Mouse (Mus musculus): Measurements from ENCODE around the gene Lrrc8a. TPM values are rescaled to one million over a fixed set of nuclear protein-coding genes. Genes with fewer than 3 reads are reported as not detected.

The Lrrc8a gene
- 41.0 and 44.2 TPM in 2 replicates for polyA plus RNA-seq (2021; fragmentation: Nextera tagmentation)
- long read RNA-seq, experiment 1, full-length matches to known transcripts, result 2 of 4 reads
- long read RNA-seq, experiment 1, partial matches to known transcripts, result 2 of 4 reads
- long read RNA-seq, experiment 1, other reads (novel, unspliced or antisense), result 0 of 4 reads
- long read RNA-seq, experiment 2, partial matches to known transcripts, result 1 of 1 reads
- long read RNA-seq, experiment 2, other reads (novel, unspliced or antisense), result 0 of 1 reads

GRCm38 (mm10) chr2:30237199-30237880, at the start of gene Lrrc8a:
Gene Lrrc8a (plus strand): TSS chr2:30237715.

DNA sequence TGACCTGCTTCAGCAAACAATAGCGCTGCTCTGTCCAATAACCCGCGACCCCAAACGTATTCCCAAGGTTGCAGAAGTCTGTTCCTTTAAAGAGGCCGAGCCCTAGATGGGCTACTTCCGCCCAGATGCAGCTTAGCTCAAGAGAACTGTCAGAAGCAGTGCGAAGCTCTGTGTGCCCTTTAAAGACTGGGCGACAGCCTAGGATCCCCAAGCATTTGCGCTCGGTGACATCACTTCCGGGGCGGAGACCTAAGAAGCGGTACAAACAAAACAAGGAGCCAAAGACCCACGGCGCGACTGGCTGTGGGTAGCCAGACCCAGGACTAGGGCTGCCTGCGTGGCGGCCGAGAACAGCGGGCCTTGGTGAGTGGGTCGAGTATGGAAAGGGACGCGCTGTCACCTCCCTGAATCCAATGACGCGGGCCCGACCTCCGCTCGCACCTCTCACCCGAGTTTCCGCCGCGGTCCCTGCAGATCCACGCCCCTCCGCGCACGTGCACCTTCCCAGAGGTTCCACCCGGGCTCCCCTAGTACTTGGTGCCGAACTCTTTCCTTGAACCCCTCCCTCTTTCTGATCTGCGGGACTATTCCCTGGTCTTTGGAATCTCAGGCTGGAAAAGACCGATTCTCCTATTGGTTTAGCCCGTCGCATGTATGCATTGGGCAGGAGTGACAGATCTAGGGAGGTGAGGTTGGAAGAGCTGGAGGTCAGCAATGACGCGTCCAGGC, 31.7 kb upstream of the Lrrc8a start, which contains the start of gene Kyat1:
TSS of gene Kyat1 (minus strand) at position 219 of the 729 bp plus-strand sequence.

DNA sequence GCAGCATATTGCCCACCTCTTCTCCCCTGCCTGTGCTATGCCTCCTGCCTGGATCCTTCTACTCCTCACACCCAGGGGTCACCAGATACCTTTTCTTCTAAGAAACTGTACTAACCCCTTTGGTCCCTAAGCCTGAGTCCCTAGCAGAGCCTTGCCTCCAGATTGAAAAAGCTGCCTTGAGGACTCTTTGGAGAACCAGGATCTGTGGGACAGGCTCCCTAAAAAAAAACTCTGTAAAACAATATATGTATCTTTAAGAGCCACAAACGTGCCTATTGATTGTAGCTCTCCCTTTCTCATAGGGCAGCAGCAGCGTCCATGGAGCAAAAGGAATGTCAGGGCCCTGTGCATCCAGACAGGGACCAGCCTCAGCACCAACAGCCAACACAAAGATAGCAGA, 2.8 kb downstream of the Lrrc8a start, which contains the start of gene Gm28035:
TSS of gene Gm28035 (plus strand) at position 301 of the 400 bp plus-strand sequence.

DNA sequence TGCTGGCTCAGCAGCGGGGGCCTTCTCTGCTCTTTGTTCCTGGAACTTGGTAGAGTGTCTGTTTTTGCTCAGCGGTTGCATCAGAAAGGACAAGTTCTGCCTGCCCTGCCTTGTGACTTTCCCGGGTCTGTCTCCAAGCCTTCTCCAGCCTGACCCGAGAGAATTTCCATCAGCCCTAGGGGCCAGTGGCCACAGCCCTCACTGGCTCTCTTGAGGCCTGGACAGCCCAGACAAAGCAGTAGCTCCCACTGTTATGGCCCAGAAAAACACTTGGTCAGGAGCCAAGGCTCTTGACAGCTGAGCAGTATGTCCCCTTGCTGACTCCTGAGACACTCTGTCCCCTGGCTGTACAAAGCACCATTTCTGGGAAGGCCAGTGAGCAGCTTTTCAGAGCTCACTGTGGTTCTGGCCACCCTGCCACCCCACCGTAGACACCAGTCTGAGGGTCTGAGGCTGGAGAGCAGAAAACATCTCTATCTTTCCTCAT, 28.3 kb downstream of the Lrrc8a start, which contains the start of gene Phyhd1:
TSS of gene Phyhd1 (plus strand) at position 437 of the 487 bp plus-strand sequence.

GRCm38 (mm10) chr2:30280743-30281142, 43.2 kb downstream of the Lrrc8a start, which contains the start of gene Gm28038:
Gene Gm28038 (plus strand): TSS chr2:30281043.

GRCm38 (mm10) chr2:30286192-30287026, 48.9 kb downstream of the Lrrc8a start, which contains the start of the genes Dolk and Nup188:
Gene Dolk (minus strand): TSS chr2:30286334.
Gene Nup188 (plus strand): TSS chr2:30286397.

Other genes with a start within 250 kb of the Lrrc8a start
- 38.6 and 50.8 TPM in 2 replicates for gene Wdr34, start 188.8 kb upstream of the Lrrc8a start, polyA plus RNA-seq (2021; fragmentation: Nextera tagmentation)
- 171 and 208 TPM in 2 replicates for gene Set, start 180.3 kb upstream of the Lrrc8a start, polyA plus RNA-seq (2021; fragmentation: Nextera tagmentation)
- 0.41 and 0.72 TPM in 2 replicates for gene Pkn3, start 160.0 kb upstream of the Lrrc8a start, polyA plus RNA-seq (2021; fragmentation: Nextera tagmentation)
- gene Zdhhc12, start 144.1 kb upstream of the Lrrc8a start, polyA plus RNA-seq (2021; fragmentation: Nextera tagmentation), result 18.0 and 20.6 TPM in 2 replicates
- 13.9 and 19.7 TPM in 2 replicates for gene Zer1, start 113.1 kb upstream of the Lrrc8a start, polyA plus RNA-seq (2021; fragmentation: Nextera tagmentation)
- 18.8 and 21.8 TPM in 2 replicates for gene Tbc1d13, start 104.0 kb upstream of the Lrrc8a start, polyA plus RNA-seq (2021; fragmentation: Nextera tagmentation)
- 14.1 and 47.6 TPM in 2 replicates for gene Endog, start 66.2 kb upstream of the Lrrc8a start, polyA plus RNA-seq (2021; fragmentation: Nextera tagmentation)
- 27.2 and 33.7 TPM in 2 replicates for gene Spout1, start 59.3 kb upstream of the Lrrc8a start, polyA plus RNA-seq (2021; fragmentation: Nextera tagmentation)
- 6.5 and 7.9 TPM in 2 replicates for gene Kyat1, start 31.9 kb upstream of the Lrrc8a start, polyA plus RNA-seq (2021; fragmentation: Nextera tagmentation)
- 0.04 and 0.09 TPM in 2 replicates for gene Gm28035, start 2.9 kb downstream of the Lrrc8a start, polyA plus RNA-seq (2021; fragmentation: Nextera tagmentation)
- 10.2 and 14.2 TPM in 2 replicates for gene Phyhd1, start 28.5 kb downstream of the Lrrc8a start, polyA plus RNA-seq (2021; fragmentation: Nextera tagmentation)
- gene Gm28038, start 43.3 kb downstream of the Lrrc8a start, polyA plus RNA-seq (2021; fragmentation: Nextera tagmentation), result not detected in 2 replicates
- 26.3 and 30.3 TPM in 2 replicates for gene Dolk, start 48.6 kb downstream of the Lrrc8a start, polyA plus RNA-seq (2021; fragmentation: Nextera tagmentation)
- 6.7 and 8.8 TPM in 2 replicates for gene Nup188, start 48.7 kb downstream of the Lrrc8a start, polyA plus RNA-seq (2021; fragmentation: Nextera tagmentation)
- gene Sh3glb2, start 121.6 kb downstream of the Lrrc8a start, polyA plus RNA-seq (2021; fragmentation: Nextera tagmentation), result 217 and 227 TPM in 2 replicates
- gene Miga2, start 126.5 kb downstream of the Lrrc8a start, polyA plus RNA-seq (2021; fragmentation: Nextera tagmentation), result 26.9 and 27.7 TPM in 2 replicates
- 17.6 and 18.3 TPM in 2 replicates for gene Dolpp1, start 154.5 kb downstream of the Lrrc8a start, polyA plus RNA-seq (2021; fragmentation: Nextera tagmentation)
- gene Crat, start 178.1 kb downstream of the Lrrc8a start, polyA plus RNA-seq (2021; fragmentation: Nextera tagmentation), result 25.7 and 29.0 TPM in 2 replicates
- gene Ptpa, start 178.3 kb downstream of the Lrrc8a start, polyA plus RNA-seq (2021; fragmentation: Nextera tagmentation), result 124 and 158 TPM in 2 replicates
- 4.1 and 8.4 TPM in 2 replicates for gene Ier5l, start 236.5 kb downstream of the Lrrc8a start, polyA plus RNA-seq (2021; fragmentation: Nextera tagmentation)

Measured in left cerebral cortex, adult 6 months (tissue).